Mouse (Mus musculus) kidney, adult 2 months (tissue): ENCODE results near the gene Sh3gl2.

Experiments used
- CTCF ChIP-seq: fragments of 200-500 bp; conservative IDR thresholded peaks from 2 replicates; pipeline ENCODE4 v1.5.1; 2011; ENCODE audit warnings: low read depth, mild to moderate bottlenecking, control low read depth, low read length, moderate library complexity, mixed read lengths; ENCODE audit not compliant: insufficient read depth, insufficient read length
- POLR2A ChIP-seq: fragments of 200-500 bp; IDR thresholded peaks from one replicate; pipeline ENCODE4 v1.6.1; 2011; ENCODE audit warnings: low read depth, low read length, control low read depth

DNA sequence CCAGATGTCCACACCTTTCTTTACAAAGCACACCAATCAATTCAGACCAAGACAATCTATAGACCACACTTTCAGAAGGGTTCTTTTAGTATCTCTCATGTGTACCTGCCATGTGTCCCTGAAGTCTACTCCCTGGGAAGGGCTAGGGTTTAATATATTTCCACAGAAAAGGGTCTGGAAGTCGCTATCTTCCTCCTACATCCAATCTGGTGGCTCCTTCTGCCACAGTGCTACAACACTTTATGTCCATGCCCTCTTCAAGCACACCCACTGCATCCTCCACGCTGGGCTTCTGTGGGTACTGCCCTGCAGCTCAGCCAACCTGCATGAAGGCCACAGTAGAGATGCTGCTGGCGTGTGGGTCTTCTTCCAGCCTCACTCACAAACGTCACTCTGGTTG is 29.5 kb upstream of the Sh3gl2 start:
- no peak for TF ChIP-seq CTCF
- TF ChIP-seq POLR2A, result no peak
